Mouse (Mus musculus): ENCODE measurements around the gene Ralgapa1.
"Not testable (repeated sequence)": the region's sequence is repeated elsewhere in the genome, so short reads cannot be mapped to it uniquely, and the experiment has no call there.

Ralgapa1 gene

GRCm38 (mm10) chr12:55800144-55800543, 20.8 kb downstream of the Ralgapa1 start:
- DNase-seq: no peak

GRCm38 (mm10) chr12:55798745-55799144, 22.2 kb downstream of the Ralgapa1 start:
- no peak for DNase-seq

- no peak for DNase-seq
These were observed 23.9 kb downstream of the Ralgapa1 start for GRCm38 (mm10) chr12:55797103-55797502.

GRCm38 (mm10) chr12:55794485-55794884, 26.5 kb downstream of the Ralgapa1 start:
- not testable (repeated sequence) for DNase-seq

- DNase-seq: no peak
These were observed 35.7 kb downstream of the Ralgapa1 start for GRCm38 (mm10) chr12:55785252-55785651.

GRCm38 (mm10) chr12:55782662-55783061, 38.3 kb downstream of the Ralgapa1 start:
- DNase-seq: no peak

GRCm38 (mm10) chr12:55778301-55778700, 42.7 kb downstream of the Ralgapa1 start:
- peak; percentile 6 to 19 for DNase-seq

GRCm38 (mm10) chr12:55777356-55777755, 43.6 kb downstream of the Ralgapa1 start:
- DNase-seq: no peak

GRCm38 (mm10) chr12:55774316-55774715, 46.7 kb downstream of the Ralgapa1 start:
- DNase-seq: no peak

- DNase-seq: peak; percentile 30 to 52
These were observed 100.6 kb downstream of the Ralgapa1 start for GRCm38 (mm10) chr12:55720319-55720718.

- no peak for DNase-seq
These were observed 115.1 kb downstream of the Ralgapa1 start for GRCm38 (mm10) chr12:55705881-55706280.

GRCm38 (mm10) chr12:55666699-55667098, 154.3 kb downstream of the Ralgapa1 start:
- DNase-seq: no peak

GRCm38 (mm10) chr12:55663194-55663593, 157.8 kb downstream of the Ralgapa1 start:
- not testable (repeated sequence) for DNase-seq

GRCm38 (mm10) chr12:55648011-55648525, 172.9 kb downstream of the Ralgapa1 start:
- DNase-seq: no peak

GRCm38 (mm10) chr12:55626711-55627110, 194.3 kb downstream of the Ralgapa1 start:
- peak; percentile 32 to 47 for DNase-seq

- DNase-seq: peak in 1 of 2 experiments; percentile 9
These were observed 197.7 kb downstream of the Ralgapa1 start for GRCm38 (mm10) chr12:55623254-55623653.

- DNase-seq: peak; percentile 64 to 66
These were observed 198.2 kb downstream of the Ralgapa1 start for GRCm38 (mm10) chr12:55622615-55623245.

- peak; percentile 28 to 29 for DNase-seq
These were observed 200.6 kb downstream of the Ralgapa1 start for GRCm38 (mm10) chr12:55620321-55620720.

GRCm38 (mm10) chr12:55610812-55611211, 210.2 kb downstream of the Ralgapa1 start:
- DNase-seq: no peak

- DNase-seq: peak in 1 of 2 experiments; percentile 38
These were observed 213.1 kb downstream of the Ralgapa1 start for GRCm38 (mm10) chr12:55607902-55608301.

GRCm38 (mm10) chr12:55604411-55604810, 216.6 kb downstream of the Ralgapa1 start:
- no peak for DNase-seq

GRCm38 (mm10) chr12:55600503-55600994, 220.4 kb downstream of the Ralgapa1 start:
- DNase-seq: peak; percentile 21 to 37

- peak; percentile 57 to 62 for DNase-seq
These were observed 221.1 kb downstream of the Ralgapa1 start for GRCm38 (mm10) chr12:55599639-55600502.
